Mouse (Mus musculus) embryo, embryonic 9.5 days (tissue): Measurements from ENCODE around the gene Cyp8b1.

Experiments
- DNase-seq: peaks from one replicate; pipeline ENCODE4 v3.0.0-alpha.2; 2017; ENCODE audit errors: extremely low spot score

The Cyp8b1 gene

DNA sequence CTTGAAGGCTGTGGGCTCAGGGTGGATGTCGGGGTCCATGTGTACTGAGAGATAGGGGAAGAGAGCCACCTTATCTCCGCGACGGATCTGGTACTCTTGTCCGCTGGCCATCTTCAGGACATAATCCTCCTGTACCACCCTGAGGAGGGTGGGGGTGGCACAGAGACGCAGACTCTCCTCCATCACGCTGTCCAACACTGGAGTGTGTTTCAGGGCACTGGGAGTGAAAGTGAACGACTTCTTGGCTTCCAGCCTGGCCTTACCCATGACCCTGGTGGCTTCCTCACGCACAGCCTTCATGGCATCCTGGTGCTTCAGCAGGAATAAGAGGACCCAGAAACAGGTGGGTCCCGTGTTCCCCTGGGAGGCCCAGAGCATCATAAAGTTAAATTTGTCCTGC lies 1.0 kb downstream of the Cyp8b1 start:
- no peak for DNase-seq

DNA sequence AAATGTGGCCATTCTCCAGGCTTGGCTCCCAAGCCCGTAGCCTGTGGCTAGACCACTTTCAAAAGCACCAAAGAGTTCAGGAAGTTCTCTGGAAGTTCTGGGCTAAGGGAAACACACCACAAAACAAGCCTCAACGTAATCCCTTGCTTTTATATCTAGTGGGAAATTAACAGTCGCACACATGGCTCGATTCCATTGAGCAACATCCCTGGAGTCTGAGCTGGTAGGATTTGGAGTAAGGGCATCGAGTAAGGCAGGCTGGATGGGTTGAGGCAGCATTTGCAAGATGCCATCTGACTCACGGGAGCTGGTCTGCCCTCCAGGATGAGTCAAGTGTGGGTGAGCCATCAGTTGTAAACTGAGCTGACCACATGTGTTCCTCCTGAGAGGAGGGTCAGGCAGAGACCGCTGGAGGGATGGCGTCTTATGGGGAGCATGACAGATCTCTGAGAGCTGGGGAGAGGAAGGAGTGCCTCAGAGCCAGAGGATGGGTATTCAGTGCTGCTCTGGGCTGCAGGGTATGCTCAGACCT lies 1.8 kb downstream of the Cyp8b1 start:
- no peak for DNase-seq

DNA sequence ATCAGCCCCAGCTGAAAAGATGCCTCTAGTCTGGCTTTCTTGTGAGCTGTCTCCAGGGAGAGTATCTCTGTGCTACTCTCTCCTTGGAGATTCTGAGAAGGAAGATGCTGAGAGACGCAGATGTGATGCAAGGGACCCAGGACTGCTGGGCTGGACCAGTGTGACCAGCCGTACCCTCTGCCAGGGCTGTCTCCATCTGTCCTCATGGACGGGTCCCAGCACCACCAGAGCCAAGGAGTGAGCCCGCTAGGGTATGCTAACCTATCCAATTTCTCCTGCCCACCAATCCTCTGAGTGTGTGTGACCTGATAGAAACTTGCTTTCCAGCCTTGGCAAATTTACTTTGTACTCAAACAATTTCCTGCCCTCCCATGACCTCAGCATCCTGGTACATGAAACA lies 3.3 kb downstream of the Cyp8b1 start:
- no peak for DNase-seq

DNA sequence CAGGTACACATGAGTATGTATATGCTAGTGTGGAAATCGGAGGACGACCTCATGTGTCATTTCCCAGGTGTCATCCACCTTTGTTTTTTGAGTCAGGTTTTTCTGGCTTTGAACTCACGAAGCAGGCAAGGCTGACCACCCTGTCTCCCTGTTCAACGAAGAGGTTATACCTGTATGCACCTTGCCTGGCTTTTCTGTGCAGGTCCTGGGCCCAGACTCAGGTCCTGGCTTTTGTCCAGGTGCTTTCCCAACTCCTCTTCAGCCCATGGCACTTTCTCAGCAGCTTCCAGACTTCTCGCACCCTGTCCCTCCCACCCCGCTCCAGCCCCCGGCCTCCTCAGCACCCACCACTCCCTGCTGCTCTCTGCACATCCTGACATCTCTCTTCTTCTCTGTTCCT lies 4.9 kb downstream of the Cyp8b1 start:
- no peak for DNase-seq

GRCm38 (mm10) chr9:121909635-121910034 lies 6.5 kb downstream of the Cyp8b1 start:
- DNase-seq, result no peak

DNA sequence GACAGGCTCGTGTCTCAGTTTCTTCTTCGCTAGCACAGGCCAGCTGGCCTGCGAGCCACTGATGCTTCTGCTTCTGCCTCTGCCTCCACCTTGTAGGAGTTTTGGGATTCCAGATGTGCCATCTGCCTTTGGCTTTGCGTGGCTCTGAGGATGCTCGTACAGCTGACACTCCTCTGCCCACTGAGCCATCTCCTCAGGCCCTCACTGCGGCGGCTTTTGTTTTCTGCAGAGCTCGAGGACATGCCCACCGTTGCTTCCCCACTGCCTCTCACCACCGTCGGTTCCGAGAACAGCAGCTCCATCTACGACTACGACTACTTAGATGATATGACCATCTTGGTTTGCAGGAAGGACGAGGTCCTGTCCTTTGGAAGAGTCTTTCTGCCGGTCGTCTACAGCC lies 7.8 kb downstream of the Cyp8b1 start:
- DNase-seq, result no peak

- no peak for DNase-seq
Observed at GRCm38 (mm10) chr9:121907356-121908070, 8.6 kb downstream of the Cyp8b1 start.

DNA sequence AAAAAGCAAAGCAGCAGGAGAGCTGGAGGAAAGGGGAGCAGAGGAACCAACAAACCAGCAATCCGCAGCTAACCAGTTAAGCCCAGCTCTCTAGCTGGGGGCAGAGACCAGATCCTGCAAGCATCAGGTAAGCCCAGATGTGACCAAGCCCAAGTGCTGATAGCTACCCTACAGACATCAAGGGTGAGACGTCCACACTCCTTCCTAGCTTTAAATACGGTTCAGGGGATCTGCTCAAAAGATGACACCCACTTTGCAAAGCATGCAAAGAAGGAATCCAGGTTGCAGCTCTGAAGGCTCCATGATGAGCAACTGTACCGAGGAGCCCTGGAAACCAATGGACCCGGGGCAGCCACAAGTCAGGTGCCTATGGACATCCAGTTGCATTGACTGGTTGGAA lies 9.6 kb downstream of the Cyp8b1 start:
- DNase-seq, result no peak

- DNase-seq, result no peak
Observed at GRCm38 (mm10) chr9:121905556-121906185, 10.4 kb downstream of the Cyp8b1 start.

- DNase-seq, result no peak
Observed at GRCm38 (mm10) chr9:121904946-121905345, 11.2 kb downstream of the Cyp8b1 start.

DNA sequence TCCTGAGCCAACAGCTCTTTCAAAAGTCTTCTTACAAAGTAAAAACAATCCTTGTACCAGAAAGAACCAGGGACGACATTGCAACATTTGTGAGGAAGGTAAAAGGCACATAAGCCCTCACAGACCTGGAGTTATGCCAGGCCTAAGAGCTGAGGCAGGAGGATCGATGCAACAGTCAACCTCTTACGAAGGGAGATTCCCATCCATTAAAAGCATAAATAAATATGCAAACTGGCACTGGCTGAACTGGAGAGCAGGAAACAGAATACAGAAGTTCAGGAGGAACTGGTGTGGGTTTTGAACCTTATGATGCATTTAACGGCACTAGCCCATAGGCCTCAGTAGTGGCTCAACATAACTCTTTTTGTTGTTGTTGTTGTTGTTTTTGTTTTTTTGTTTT lies 11.8 kb downstream of the Cyp8b1 start:
- no peak for DNase-seq

- no peak for DNase-seq
Observed at GRCm38 (mm10) chr9:121903476-121904305, 12.4 kb downstream of the Cyp8b1 start.

DNA sequence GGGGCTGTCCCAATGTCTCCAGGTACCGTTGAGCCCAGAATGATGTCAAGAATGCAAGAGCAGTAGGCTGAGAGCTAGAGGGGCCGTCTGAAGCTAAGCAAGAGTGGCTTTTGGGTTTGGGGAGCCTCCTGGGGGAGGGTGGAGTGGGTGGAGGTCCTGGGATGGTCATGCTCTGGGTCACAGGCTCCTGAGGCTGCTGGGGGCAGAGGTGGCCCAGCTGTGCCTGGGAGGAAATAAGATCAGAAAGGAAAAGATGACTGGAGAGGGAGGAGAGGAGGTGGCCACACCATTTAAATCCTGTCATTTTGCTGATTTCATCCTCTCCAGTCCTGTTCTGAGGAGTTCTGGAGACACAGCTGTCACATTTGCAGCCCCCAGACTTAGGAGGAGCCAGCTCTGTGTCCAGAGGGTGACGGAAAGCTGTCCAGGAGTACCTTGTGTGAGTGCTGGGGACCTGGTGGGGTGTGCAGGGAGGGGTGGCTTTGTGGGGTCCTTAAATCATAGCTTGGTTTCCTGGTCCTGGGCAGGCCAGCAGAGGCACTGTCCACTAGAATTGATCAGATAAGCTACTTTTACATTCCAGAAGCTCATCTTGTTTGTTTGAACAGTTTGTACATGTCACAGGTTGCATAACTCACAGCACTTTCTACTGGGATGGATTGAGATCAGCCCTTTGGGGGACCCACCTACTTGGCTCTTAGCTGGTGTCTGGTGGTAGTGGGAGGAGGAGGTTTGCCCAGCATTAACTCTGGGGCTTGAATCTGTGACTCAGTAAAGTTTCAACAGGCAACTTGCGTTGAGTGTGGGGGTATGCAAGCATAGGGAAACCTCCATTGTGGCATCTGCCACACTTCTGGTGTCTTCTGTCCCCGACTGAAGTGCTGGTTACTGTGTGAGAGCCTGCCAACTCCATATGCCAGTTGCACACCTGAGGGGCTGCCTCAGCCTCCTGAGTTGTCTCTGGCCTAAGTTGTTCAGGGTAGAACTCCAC lies 14.1 kb downstream of the Cyp8b1 start:
- no peak for DNase-seq

DNA sequence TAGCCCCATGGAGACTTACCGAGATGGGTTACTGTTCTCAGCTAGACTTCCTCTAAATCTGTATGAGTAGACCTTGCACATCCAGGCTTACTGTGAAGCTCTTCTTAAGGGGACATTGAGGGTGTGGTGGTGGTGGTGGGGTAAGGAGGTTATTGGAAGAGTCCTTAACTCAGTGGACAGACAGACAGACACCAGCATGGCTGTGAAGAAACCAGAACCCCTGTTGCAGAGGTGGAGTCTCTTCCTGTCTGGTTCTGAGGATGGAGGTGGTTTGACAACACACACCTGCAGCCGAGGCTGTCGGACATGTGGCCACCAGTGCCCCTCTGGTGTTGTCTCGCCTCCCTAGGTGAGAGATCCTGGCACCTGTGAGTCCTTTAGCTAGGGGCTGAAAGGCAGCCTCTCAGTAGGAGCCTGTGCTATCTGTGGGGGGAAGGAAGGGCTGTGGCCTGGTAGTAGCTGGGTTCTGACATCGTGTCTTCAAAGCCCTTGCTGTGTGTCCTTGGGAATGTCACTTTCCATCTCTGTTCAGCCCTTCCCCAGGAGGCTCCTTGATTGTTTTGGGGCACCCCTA lies 15.7 kb downstream of the Cyp8b1 start:
- no peak for DNase-seq

DNA sequence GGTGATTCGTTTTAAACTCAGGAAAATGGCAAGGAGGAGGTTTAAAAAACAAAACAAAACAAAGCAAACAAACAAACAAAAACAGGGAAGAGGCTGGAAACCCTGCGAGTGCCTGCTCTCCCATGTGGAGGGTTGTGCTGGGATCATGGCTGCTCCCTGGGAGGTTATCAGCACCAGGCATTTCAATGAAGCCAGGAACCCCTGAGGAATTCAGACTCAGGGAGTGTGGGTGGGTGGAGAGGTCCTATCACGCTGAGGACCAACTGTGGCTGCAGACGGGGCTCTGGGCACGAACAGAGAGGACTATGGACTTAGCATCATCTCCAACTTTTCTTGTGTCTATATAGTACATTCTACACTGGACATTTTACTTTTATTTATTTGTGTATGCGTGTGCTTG lies 16.8 kb downstream of the Cyp8b1 start:
- no peak for DNase-seq

- no peak for DNase-seq
Observed at GRCm38 (mm10) chr9:121898245-121898644, 17.9 kb downstream of the Cyp8b1 start, which contains the start of gene Ackr2. Gene Ackr2 (plus strand): TSS chr9:121898355.

GRCm38 (mm10) chr9:121896820-121897219 lies 19.3 kb downstream of the Cyp8b1 start:
- no peak for DNase-seq

DNA sequence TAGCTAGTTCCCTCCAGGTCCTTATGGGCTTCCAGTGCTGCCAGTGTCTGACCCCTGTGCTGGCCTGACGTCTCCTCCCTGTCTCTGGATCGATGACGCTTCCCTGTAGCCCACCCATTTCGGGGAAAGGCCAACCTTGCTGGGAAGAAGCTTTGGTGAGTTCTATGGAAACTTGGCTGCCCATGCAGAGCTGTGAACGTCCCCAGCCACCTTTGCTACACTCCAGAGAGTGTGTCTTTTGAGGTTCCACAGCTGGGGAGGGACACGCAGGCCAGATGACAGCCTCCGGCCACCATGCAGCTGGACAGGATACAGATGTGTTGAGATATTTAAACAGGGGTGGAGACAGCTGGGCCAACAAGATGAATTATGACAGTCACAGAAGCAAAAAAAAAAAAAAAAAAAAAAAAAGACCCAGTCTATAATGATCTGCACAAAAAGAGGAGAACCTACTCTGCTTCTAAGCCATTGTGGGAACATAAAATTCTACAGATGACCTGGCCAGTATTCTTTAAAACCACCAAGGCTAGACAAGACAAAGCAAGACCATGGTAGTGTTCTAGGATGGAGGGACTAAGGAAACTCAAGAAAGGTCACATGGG lies 20.6 kb downstream of the Cyp8b1 start:
- no peak for DNase-seq

GRCm38 (mm10) chr9:121894447-121894846 lies 21.7 kb downstream of the Cyp8b1 start:
- no peak for DNase-seq

- DNase-seq, result no peak
Observed at GRCm38 (mm10) chr9:121892057-121892687, 23.9 kb downstream of the Cyp8b1 start.
